Mouse (Mus musculus) MEL (cell line): ENCODE results near the gene Ghsr.

ENCODE experiments used
- CTCF ChIP-seq, 3 experiments: IDR thresholded peaks in 2 of 3; conservative IDR thresholded peaks in 1 of 3; 2 replicates each; pipeline ENCODE4 v1.5.1; 2011 to 2012; ENCODE audit warnings: low read length in 3 of 3, low read depth in 2 of 3, mild to moderate bottlenecking in 2 of 3, improper control_type of control experiment in 1 of 3, inconsistent platforms in 1 of 3, mixed read lengths in 1 of 3, moderate library complexity in 1 of 3; ENCODE audit not compliant: control insufficient read depth in 1 of 3, insufficient read depth in 1 of 3, poor library complexity in 1 of 3, severe bottlenecking in 1 of 3
- MAX ChIP-seq: IDR thresholded peaks from 2 replicates; pipeline ENCODE4 v1.6.1; 2011; ENCODE audit warnings: low read length, improper control_type of control experiment
- NRF1 ChIP-seq: IDR thresholded peaks from 2 replicates; pipeline ENCODE4 v1.6.1; 2014; ENCODE audit warnings: low read depth, mild to moderate bottlenecking, inconsistent platforms, low read length, improper control_type of control experiment, moderate library complexity; ENCODE audit not compliant: poor library complexity, insufficient read depth, severe bottlenecking
- POLR2A ChIP-seq, 2 experiments: IDR thresholded peaks; 2 replicates each; pipeline ENCODE4 v1.6.1; 2011 to 2012; ENCODE audit warnings: low read length in 2 of 2, mild to moderate bottlenecking in 2 of 2, control low read depth in 1 of 2, improper control_type of control experiment in 1 of 2, low read depth in 1 of 2, moderate library complexity in 1 of 2; ENCODE audit not compliant: control insufficient read depth in 1 of 2, insufficient read depth in 1 of 2, poor library complexity in 1 of 2
- RCOR1 ChIP-seq: IDR thresholded peaks from 2 replicates; pipeline ENCODE4 v1.6.1; 2012; ENCODE audit warnings: low read depth, mild to moderate bottlenecking, inconsistent platforms, low read length, improper control_type of control experiment
- USF2 ChIP-seq, 2 experiments: IDR thresholded peaks; 2 replicates each; pipeline ENCODE4 v1.6.1; 2011 to 2012; ENCODE audit warnings: improper control_type of control experiment in 2 of 2, low read length in 2 of 2, borderline replicate concordance in 1 of 2, inconsistent platforms in 1 of 2, low read depth in 1 of 2, mild to moderate bottlenecking in 1 of 2; ENCODE audit not compliant: insufficient read depth in 1 of 2
- ZC3H11A ChIP-seq: IDR thresholded peaks from 2 replicates; pipeline ENCODE4 v1.6.1; 2012; ENCODE audit warnings: low read depth, mild to moderate bottlenecking, inconsistent platforms, low read length, improper control_type of control experiment
- ZNF384 ChIP-seq: IDR thresholded peaks from 2 replicates; pipeline ENCODE4 v1.6.1; 2012; ENCODE audit warnings: low read depth, mild to moderate bottlenecking, inconsistent platforms, low read length, improper control_type of control experiment

DNA sequence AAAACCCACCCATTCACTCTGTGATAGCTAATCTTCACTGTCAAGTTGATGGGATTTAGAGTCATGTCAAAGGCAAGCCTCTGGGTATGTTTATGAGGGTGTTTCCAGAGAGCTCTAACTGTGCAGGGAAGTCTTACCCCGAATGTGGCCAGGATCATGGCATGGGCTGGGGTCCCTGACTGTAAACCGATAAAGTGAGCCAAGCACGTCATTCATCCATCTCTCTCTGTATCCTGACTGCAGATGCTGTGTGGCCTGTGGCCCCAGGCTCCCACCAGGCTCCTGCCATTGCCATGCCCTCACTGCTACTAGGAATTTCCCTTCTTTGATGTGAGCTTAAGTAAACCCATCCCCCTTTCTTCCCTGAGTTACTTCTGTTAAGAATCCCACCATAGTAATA, 42.4 kb downstream of the Ghsr start:
- TF ChIP-seq CTCF (IDR thresholded peaks at IDR 0.05 in 2 of 3, conservative IDR thresholded peaks at IDR 0.05 in 1 of 3; ENCODE audit: control insufficient read depth in 1 of 3, insufficient read depth in 1 of 3, low read depth in 2 of 3, low read length in 3 of 3, poor library complexity in 1 of 3, severe bottlenecking in 1 of 3) (no peak), POLR2A (IDR thresholded peaks at IDR 0.05; ENCODE audit: control insufficient read depth in 1 of 2, insufficient read depth in 1 of 2, low read depth in 1 of 2, low read length in 2 of 2, poor library complexity in 1 of 2) (no peak), ZNF384 (no peak), MAX (no peak), USF2 (IDR thresholded peaks at IDR 0.05; ENCODE audit: borderline replicate concordance in 1 of 2, insufficient read depth in 1 of 2, low read depth in 1 of 2, low read length in 2 of 2) (no peak), ZC3H11A (no peak), NRF1 (no peak), RCOR1 (no peak)
